Mouse (Mus musculus): ENCODE results near the gene Gm17334. TPM values are rescaled to one million over a fixed set of nuclear protein-coding genes. Genes with fewer than 3 reads are reported as not detected.

The Gm17334 gene
- polyA plus RNA-seq, 1 experiment from 2014 or later: not detected

DNA sequence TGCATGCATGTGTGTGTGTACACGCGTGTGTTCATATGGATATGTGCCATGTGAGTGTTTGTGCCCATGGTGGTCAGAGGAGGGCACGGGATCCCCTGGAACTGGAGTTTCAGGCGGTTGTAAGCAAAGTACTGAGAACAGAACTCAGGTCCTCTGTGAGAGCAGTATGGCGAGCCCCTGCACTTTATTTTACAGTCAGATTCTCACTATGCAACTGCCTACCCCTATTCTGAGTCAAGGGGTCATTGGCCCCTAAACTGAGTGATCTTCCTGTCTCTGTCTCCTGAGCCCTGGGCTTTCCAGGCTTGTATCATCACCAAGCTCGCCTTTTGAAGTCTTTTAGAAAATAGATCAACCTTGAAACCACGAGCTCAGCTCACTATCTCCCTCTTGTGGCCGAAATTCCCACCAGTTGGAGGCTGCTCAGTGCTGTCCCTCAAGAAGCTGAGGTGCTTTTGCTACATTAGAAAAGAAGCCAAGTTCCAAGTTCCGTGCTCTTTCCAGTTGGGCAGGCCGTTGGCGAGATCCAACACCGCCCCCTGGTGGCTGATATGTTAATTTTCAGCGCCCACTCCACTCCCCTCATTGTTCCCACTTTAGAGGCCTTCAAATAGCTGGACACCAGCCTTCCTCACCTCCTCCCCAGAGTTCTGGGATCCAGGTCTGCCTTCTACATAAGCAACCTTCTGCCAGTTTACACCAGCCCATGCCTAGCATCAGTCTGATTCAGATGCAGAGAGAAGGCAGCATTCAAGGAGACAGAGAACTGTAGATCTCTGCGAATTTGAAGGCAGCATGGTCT is 36.0 kb downstream of the Gm17334 start:
- DNase-seq (ENCODE audit: low spot score) (peak; percentile 88), ATAC-seq (ENCODE audit: insufficient number of reproducible peaks, low FRiP score, low TSS enrichment, low read depth) (peak; percentile 39; the same call in 1 of the 2 replicates)
- H3K27me3 ChIP-seq (ENCODE audit: control insufficient read depth, insufficient read depth, low read length): no peaks in the 10 kb centered on the region
- H3K27ac ChIP-seq (replicated peaks; ENCODE audit: low read depth, low read length): no peak overlapping the region
- WGBS: 50% methylated on average over 14 of the region's 14 CpGs
- H3K36me3 ChIP-seq (ENCODE audit: control insufficient read depth, insufficient read depth, low read length): no peaks in the 10 kb centered on the region
- H3K4me1 ChIP-seq (ENCODE audit: control insufficient read depth, insufficient read depth, low read length): no peaks in the 10 kb centered on the region
- no peaks in the 10 kb centered on the region for H3K9me3 ChIP-seq (ENCODE audit: control insufficient read depth, low read length)
- H3K4me2 ChIP-seq (ENCODE audit: low read depth, severe bottlenecking): no peak overlapping the region
- no peak overlapping the region for H3K4me3 ChIP-seq (ENCODE audit: low read depth, low read length)
- H3K9ac ChIP-seq (ENCODE audit: low read length): no peak overlapping the region

DNA sequence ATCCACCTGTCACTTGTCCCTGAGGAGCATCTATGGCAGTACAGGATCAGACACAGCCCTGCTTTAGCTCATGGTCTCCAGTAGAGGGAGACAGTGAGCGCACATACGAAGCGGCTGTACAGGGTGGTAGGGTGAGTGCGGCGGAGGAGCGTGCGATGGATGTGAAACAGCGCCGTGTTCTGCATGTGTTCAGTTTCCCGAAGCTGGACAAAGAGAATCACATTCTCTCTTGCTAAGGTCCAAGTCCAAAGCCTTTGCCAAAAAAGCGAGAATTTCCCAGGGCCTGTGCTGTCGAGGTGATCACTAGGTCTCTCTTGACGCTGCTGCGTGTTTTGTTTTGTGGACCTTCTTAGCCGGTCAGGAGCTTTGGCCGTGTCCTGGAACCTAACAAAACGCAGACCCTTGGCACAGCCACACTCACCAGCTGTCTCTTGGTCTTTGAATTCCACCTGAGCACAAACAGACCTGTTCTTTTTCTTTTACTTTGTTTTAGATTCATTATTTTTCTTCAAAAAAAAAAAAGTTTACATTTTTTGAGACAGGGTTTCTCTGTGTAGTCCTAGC is 37.2 kb downstream of the Gm17334 start:
- H3K9me3 ChIP-seq (ENCODE audit: control insufficient read depth, low read length): no peaks in the 10 kb centered on the region
- no peaks in the 10 kb centered on the region for H3K36me3 ChIP-seq (ENCODE audit: control insufficient read depth, insufficient read depth, low read length)
- no peak for ATAC-seq (ENCODE audit: insufficient number of reproducible peaks, low FRiP score, low TSS enrichment, low read depth)
- WGBS: 33% methylated on average over 17 of the region's 17 CpGs
- H3K27me3 ChIP-seq (ENCODE audit: control insufficient read depth, insufficient read depth, low read length): no peaks in the 10 kb centered on the region
- no peak overlapping the region for H3K4me2 ChIP-seq (ENCODE audit: low read depth, severe bottlenecking)
- H3K27ac ChIP-seq (replicated peaks; ENCODE audit: low read depth, low read length): no peak overlapping the region
- DNase-seq (ENCODE audit: low spot score): peak; percentile 80
- H3K9ac ChIP-seq (ENCODE audit: low read length): no peak overlapping the region
- no peak overlapping the region for H3K4me3 ChIP-seq (ENCODE audit: low read depth, low read length)
- H3K4me1 ChIP-seq (ENCODE audit: control insufficient read depth, insufficient read depth, low read length): no peaks in the 10 kb centered on the region

DNA sequence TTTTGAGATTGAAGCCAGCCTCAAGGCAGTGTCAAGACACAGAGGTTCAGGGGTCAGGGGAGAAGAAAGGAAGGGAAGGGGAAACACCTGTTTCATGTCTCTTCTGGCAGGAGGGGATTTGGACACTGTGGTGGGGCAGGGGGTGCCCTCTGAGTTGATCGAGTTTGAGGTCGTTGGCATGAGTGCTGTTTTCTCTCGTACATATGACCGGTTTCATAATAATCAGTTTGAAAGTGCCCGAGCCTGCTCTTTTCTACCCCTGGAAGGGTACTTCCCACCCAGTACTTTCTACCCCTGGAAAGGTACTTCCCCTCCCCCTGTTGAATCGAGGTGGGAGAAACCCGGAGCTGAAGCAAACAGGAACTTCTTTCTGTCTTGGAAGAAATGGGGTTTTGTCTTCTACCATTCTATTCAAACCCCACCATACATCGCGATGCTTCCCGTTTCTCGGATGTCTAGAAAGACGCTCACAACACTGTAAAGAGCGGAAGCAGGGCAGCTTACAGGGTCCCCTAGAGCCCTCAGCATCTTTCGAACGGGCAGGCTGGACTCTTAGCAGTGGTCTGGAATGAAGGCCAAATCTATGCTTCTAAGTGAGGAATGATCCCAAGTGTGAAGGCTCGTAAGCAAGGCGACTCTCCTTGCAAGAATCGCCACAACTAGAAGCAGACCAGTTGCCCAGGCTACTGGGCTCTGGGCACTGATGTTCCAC is 37.9 kb downstream of the Gm17334 start:
- Histone ChIP-seq H3K4me3 (ENCODE audit: low read depth, low read length) (no peak overlapping the region), H3K4me1 (ENCODE audit: control insufficient read depth, insufficient read depth, low read length) (no peaks in the 10 kb centered on the region), H3K27ac (replicated peaks; ENCODE audit: low read depth, low read length) (no peak overlapping the region), H3K9ac (ENCODE audit: low read length) (no peak overlapping the region), H3K9me3 (ENCODE audit: control insufficient read depth, low read length) (no peaks in the 10 kb centered on the region), H3K4me2 (ENCODE audit: low read depth, severe bottlenecking) (no peak overlapping the region), H3K36me3 (ENCODE audit: control insufficient read depth, insufficient read depth, low read length) (no peaks in the 10 kb centered on the region), H3K27me3 (ENCODE audit: control insufficient read depth, insufficient read depth, low read length) (no peaks in the 10 kb centered on the region)
- DNase-seq (ENCODE audit: low spot score) (no peak), ATAC-seq (ENCODE audit: insufficient number of reproducible peaks, low FRiP score, low TSS enrichment, low read depth) (no peak)
- WGBS: 72% methylated on average over 18 of the region's 18 CpGs

DNA sequence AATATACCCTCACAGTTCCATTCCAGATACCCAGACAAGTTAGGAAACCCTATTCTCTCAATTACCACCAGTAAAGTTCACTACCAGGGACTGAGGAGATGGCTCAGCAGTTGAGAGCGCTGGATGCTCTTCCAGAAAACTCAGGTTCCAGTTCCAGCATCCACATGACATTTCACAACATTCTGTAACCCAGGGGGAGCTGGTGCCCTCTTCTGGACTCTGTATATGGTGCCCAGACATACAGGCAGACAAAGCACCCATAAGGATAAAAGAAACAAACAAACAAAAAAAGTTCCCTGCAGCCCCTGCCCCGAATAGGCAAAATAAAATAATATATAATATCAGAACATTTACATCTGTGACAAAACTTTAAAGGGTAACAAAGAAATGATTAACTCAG is 38.6 kb downstream of the Gm17334 start:
- WGBS: 83% methylated on average over 2 of the region's 2 CpGs
- no peaks in the 10 kb centered on the region for H3K27me3 ChIP-seq (ENCODE audit: control insufficient read depth, insufficient read depth, low read length)
- ATAC-seq (ENCODE audit: insufficient number of reproducible peaks, low FRiP score, low TSS enrichment, low read depth): no peak
- H3K4me1 ChIP-seq (ENCODE audit: control insufficient read depth, insufficient read depth, low read length): no peaks in the 10 kb centered on the region
- DNase-seq (ENCODE audit: low spot score): no peak
- no peak overlapping the region for H3K4me2 ChIP-seq (ENCODE audit: low read depth, severe bottlenecking)
- no peaks in the 10 kb centered on the region for H3K9me3 ChIP-seq (ENCODE audit: control insufficient read depth, low read length)
- H3K36me3 ChIP-seq (ENCODE audit: control insufficient read depth, insufficient read depth, low read length): no peaks in the 10 kb centered on the region
- no peak overlapping the region for H3K9ac ChIP-seq (ENCODE audit: low read length)
- no peak overlapping the region for H3K4me3 ChIP-seq (ENCODE audit: low read depth, low read length)
- no peak overlapping the region for H3K27ac ChIP-seq (replicated peaks; ENCODE audit: low read depth, low read length)

DNA sequence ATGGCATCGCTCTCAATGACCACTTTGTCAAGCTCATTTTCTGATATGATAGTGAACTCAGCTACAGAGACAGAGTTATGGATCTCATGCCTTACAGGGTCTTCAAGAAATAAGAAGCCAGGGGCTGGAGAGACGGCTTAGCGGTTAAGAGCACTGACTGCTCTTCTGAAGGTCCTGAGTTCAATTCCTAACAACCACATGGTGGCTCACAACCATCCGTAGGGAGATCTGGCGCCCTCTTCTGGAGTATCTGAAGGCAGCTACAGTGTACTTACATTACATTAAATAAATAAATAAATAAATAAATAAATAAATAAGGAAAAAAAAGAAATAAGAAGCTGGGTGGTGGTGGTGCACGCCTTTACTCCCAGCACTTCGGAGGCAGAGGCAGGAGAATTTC is 39.2 kb downstream of the Gm17334 start:
- no peaks in the 10 kb centered on the region for H3K27me3 ChIP-seq (ENCODE audit: control insufficient read depth, insufficient read depth, low read length)
- H3K4me3 ChIP-seq (ENCODE audit: low read depth, low read length): no peak overlapping the region
- H3K9me3 ChIP-seq (ENCODE audit: control insufficient read depth, low read length): no peaks in the 10 kb centered on the region
- ATAC-seq (ENCODE audit: insufficient number of reproducible peaks, low FRiP score, low TSS enrichment, low read depth) (no peak), DNase-seq (ENCODE audit: low spot score) (no peak)
- no peak overlapping the region for H3K4me2 ChIP-seq (ENCODE audit: low read depth, severe bottlenecking)
- no peaks in the 10 kb centered on the region for H3K4me1 ChIP-seq (ENCODE audit: control insufficient read depth, insufficient read depth, low read length)
- H3K36me3 ChIP-seq (ENCODE audit: control insufficient read depth, insufficient read depth, low read length): no peaks in the 10 kb centered on the region
- WGBS: 87% methylated on average over 7 of the region's 7 CpGs
- no peak overlapping the region for H3K9ac ChIP-seq (ENCODE audit: low read length)
- no peak overlapping the region for H3K27ac ChIP-seq (replicated peaks; ENCODE audit: low read depth, low read length)

DNA sequence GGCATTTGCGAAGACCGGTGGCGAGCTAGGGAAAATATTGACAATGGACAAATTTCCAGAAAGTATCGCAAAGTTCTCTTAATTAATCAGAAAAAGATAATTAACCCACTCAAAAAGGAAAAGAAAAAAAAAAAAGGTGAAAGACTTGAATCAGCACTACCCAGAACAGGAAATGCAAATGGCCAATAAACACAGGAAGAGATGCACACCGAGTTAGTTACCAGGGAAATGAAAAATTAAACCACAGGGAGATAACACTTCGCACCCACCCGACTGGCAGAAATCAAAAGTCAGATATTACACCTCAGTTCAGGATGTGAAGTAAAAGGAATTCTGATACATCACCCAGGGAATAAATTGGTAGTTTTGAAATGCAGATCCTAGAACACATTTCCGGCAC is 40.7 kb downstream of the Gm17334 start:
- Histone ChIP-seq H3K9me3 (ENCODE audit: control insufficient read depth, low read length) (no peaks in the 10 kb centered on the region), H3K9ac (ENCODE audit: low read length) (no peak overlapping the region), H3K4me1 (ENCODE audit: control insufficient read depth, insufficient read depth, low read length) (no peaks in the 10 kb centered on the region), H3K4me2 (ENCODE audit: low read depth, severe bottlenecking) (no peak overlapping the region), H3K27ac (replicated peaks; ENCODE audit: low read depth, low read length) (no peak overlapping the region), H3K36me3 (ENCODE audit: control insufficient read depth, insufficient read depth, low read length) (no peaks in the 10 kb centered on the region), H3K4me3 (ENCODE audit: low read depth, low read length) (no peak overlapping the region), H3K27me3 (ENCODE audit: control insufficient read depth, insufficient read depth, low read length) (no peaks in the 10 kb centered on the region)
- WGBS: 92% methylated on average over 8 of the region's 8 CpGs
- no peak for ATAC-seq (ENCODE audit: insufficient number of reproducible peaks, low FRiP score, low TSS enrichment, low read depth)
- no peak for DNase-seq (ENCODE audit: low spot score)

DNA sequence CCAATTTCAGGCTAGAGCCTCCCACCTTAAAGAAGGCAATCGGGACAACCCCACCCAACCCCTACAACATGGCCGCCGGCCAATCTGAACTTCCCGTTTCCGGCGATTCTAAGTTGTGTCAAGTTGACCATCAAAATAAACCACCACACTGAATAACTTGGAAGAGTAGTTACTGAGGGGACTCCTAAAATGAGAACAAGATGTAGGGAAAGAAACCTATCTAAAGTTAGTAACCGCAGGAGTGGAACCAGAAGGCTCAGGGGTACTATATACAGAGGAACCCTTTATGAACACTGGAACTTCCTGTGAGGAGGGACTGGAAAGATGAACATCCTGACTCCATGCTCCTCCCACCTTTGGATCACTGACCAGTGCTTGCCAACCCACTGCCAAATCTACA is 41.5 kb downstream of the Gm17334 start:
- DNase-seq (ENCODE audit: low spot score) (no peak), ATAC-seq (ENCODE audit: insufficient number of reproducible peaks, low FRiP score, low TSS enrichment, low read depth) (no peak)
- Histone ChIP-seq H3K36me3 (ENCODE audit: control insufficient read depth, insufficient read depth, low read length) (no peaks in the 10 kb centered on the region), H3K9ac (ENCODE audit: low read length) (no peak overlapping the region), H3K27ac (replicated peaks; ENCODE audit: low read depth, low read length) (no peak overlapping the region), H3K27me3 (ENCODE audit: control insufficient read depth, insufficient read depth, low read length) (no peaks in the 10 kb centered on the region), H3K4me2 (ENCODE audit: low read depth, severe bottlenecking) (no peak overlapping the region), H3K4me3 (ENCODE audit: low read depth, low read length) (no peak overlapping the region), H3K9me3 (ENCODE audit: control insufficient read depth, low read length) (no peaks in the 10 kb centered on the region), H3K4me1 (ENCODE audit: control insufficient read depth, insufficient read depth, low read length) (no peaks in the 10 kb centered on the region)
- WGBS: 95% methylated on average over 7 of the region's 7 CpGs
